Mouse (Mus musculus): ENCODE results near the gene Grm4.
"Not testable (repeated sequence)": the region's sequence is repeated elsewhere in the genome, so short reads cannot be mapped to it uniquely, and the experiment has no call there.

Grm4 gene

DNA sequence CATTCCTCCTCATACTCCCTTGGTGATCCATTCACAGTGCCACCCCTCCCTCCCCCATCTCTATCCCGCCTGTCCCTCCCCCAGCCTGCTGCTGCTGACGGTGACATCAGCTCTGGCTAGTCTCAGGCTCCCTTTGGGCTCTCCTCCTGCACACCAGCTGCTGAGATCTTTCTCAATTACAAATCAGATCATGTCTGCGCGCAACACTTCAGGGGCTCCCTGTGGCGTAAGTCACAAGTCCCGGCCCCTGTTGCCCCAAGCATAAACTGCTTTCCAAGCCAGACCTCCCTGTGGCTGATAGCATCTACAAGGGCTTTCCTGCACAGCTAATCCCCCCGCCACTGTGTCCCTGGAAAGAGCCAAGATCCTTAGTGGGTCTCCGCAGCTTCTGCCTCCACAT is 128.3 kb downstream of the Grm4 start:
- in situ Hi-C loops (cut with MseI, MboI) = no loop called here

DNA sequence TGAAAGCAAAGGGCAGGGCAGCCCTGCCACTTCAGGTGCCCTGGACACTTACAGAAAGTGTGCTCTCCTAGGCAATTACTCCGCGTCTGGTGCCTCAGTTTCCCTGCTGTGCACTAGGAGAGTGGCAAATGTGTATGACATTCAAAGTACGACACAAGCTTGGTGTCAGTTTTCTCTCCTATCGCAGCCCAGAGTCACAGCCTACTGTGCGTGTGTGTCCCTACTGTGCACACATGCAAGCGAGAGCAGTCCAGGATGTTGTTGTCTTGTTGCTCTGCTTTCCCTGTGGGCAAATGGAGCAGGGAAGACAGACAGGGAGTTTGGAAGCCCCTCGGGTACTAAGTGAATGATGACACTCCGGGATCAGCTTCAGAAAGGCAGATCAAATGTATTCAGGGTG is 131.2 kb downstream of the Grm4 start:
- in situ Hi-C loops (cut with MseI, MboI) = no loop called here

DNA sequence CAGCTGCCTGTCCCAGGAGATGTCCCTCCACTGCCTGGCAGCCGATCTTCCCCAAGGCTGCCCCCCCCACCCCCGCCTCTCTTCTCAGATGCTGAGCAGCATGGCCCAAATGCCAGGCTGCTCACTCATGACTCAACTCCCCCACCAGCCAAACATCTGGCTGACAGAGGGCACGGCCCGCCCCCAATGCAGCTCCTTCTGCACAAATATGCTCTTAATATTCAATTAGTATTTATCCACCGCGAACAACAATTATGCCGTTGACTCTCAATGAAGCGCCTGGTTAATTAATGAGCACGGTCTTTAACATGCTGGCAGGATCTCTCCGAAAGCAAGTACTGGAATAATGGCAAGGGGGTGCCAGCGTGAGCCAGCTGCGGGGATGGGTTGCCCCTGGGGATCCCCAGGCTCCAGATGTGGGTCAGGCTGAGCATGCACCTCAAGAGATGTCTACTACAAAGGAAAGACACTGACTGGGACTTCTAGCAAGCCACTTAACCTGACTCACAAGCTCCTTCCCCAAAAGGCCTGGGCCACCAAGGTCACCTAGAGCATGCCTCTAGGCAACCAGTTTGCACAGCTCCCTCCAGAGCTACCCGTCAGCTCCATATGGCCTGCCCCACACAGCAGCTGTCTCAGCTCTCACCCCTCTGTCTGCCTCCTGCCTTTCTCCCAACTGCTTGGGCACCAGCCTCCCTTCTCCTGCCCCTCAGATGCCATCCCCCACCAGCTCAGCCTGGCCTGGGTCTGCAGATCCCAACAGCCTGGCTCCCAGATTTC is 131.8 kb downstream of the Grm4 start:
- in situ Hi-C loops (cut with MseI, MboI) = no loop called here

DNA sequence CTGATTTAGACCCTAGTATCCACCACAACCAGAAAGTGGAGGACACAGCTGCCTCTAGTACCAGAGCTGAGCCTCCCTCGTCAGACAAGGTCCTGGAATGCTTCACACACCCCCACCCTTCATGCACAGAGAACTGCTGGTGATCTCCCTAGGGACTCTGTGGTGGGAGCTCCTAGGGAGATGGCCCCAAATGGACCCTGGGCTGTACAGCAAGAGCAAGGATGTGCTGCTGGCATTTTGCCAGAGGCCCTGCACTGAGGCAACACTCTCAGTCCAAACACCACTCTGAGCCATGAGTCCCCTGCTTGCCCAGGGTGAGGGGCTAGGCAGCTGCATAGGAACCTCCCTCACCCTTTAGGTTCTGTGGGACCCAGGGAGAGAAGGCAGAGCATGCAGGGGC is 134.8 kb downstream of the Grm4 start:
- in situ Hi-C loops (cut with MseI, MboI) = no loop called here

DNA sequence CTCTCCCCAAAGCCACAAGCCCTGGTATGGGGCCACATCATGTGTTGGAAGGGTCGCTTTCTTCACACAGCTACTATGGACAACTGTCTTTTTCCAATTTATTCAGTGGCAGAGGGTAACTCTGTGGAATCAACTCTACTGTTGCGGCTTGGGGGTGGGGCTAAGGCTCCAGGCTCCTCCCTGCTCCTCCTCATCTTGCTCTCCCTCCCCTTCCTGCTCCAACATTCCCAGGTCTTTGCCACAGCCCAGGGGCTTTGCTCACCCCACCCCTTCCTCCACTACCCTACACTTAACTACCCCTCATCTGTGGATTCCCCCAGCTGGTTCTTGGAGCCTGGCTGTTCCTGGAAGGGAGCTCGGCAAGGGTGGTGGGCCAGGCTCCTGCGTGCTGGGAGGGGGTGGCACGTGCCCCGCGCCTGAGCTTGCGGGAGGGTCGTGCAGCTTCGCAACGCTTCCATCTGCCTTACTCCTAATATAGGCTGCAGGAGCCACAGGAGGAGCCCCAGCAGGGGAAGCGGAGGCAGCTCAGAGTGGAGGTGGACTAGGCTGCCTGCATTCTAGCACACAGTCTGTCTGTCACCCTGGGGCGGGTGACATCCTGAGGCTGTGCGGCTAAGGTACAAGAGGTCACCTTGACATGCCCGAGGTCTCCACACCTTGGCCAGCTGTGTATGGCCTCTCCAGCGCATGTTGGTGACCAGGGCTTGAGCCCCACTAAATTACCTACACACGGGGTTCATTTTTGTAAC is 135.5 kb downstream of the Grm4 start:
- in situ Hi-C loops (cut with MseI, MboI) = no loop called here

DNA sequence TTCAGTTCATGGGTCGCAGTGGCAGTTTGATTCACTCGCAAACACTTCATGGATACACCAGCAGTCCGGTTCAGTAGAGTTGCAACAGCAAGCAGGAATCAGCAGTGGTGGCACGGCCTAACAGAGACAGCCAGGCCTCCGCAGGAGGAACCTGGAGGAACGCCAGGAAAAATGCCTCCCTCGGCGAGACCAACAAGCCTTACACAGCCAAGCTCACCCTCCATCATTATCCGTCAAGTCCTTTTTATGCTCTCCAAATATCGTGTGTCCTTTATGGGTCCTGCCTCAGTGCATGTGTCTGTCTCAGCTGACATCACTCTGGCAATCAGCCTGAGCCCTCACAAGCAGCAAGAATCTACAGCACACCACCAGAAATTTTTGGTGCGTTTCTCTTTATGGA is 138.3 kb downstream of the Grm4 start:
- in situ Hi-C loops (cut with MseI, MboI) = no loop called here

DNA sequence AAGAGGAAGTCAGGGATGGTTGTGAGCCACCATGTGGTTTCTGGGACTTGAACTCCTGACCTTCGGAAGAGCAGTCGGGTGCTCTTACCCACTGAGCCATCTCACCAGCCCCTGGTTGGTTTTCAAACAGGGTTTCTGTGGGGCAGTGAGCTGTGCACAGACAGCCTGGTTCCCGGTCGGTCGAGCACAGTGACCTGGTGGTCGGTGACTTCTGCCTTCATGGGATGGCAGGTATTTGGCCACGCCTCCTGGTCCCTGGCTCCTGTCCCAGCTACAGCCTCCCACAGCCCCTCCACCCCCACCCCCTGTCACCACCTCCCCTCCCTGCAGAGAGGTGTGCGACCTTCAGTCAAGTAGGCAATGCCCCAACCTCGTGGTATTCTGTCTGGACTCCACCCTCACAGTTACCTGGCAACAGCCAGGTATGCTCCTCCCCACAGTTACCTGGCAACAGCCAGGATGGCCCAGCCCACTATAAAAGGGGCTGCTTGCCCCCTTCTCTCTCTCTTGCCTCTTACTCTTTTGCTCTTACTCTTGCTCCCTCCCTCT is 140.2 kb downstream of the Grm4 start:
- in situ Hi-C loops (cut with MseI, MboI) = not testable (repeated sequence)

DNA sequence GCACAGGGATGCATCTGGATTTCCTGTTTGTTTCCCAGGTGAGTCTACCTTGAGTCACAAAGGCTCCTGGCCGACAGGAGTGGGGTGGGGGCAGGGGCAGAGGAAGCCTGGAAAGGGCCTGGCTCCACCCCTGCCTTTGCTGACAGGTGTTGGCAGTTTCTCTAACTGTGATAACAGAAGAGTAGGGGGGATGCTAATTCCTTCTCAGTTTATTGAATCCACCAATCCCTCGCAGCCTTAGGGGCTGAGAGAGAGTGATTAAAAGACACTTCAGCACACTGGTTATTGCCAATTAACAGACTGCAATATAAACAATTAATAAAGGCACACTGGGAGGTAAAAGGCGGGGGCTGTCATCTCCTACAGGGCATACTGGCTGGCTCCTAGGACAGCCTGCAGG is 142.2 kb downstream of the Grm4 start:
- in situ Hi-C loops (cut with MseI, MboI) = no loop called here

DNA sequence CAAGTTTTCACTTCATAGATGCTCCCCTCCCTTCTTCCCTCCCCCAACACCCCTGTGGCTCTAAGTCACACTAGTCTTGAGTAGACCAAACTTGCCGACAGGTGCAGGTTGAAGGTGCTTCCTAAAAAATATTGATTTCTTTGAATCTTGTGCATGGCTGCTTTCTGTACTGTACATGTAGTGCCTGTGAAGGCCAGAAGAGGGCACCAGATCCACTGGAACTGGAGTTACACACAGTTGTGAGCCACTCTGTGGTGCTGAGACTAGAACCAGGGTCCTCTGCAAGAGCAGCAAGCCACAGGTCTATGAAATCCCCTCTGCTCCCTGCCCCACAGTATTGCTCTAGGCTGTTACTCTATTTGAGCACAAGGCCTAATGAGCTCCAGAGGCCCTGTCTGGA is 144.1 kb downstream of the Grm4 start:
- in situ Hi-C loops (cut with MseI, MboI) = no loop called here

DNA sequence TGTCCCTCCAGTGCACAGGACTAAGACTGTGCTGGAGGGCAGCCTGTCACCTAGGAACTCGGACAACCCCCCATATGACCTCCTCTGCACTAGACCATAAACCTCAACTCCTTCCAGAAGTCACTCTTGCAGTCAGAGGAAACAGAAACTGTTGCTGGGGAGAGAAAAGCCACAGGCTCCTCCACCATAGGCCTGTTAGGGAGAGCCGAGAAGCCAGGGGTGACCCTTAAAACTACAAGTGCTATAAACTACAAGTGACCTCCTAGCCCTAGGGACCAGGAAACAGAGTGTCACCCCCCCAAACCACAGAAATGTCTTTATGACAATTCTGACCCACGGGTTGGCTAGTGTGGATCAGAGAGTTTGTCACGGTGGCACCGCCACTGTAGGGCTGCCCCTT is 145.7 kb downstream of the Grm4 start:
- in situ Hi-C loops (cut with MseI, MboI) = no loop called here

Measured in mouse trophoblast stem cell (cell line).